20 mouse cellular contexts compared by ENCODE assay signal in the genomic region with DNA sequence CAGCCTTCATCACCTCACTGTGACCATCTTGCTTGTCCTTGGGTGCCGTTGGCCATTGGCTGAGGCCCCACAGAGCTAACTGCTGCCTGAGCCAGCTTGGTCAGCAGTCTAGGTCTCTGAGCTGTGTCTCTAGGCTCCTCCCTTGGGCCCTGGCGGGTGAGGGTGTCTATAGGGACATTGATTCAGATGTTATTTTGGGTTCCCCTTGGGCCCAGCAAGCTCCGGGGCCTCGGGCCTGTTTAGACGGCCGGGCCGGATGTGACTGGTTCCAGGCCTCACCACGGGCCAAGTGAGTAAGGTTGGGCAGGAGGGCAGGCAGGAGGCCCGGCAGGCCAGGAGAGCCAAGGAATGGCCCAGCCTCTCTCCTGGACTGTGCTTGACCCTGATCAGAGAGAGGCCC. TPM values are rescaled to one million over a fixed set of nuclear protein-coding genes. Genes with fewer than 3 reads are reported as not detected.
DNase-seq lines count a peak whose midpoint lies in the region; ATAC-seq lines count a peak whose summit lies in the region.
"Had no signal": no experiment of that assay in that cellular context is flagged by ENCODE, and none has a peak within 500 bp of the region (broad histone marks: within the 10 kb centered on the region; RNA-seq: fewer than 3 reads in every experiment).

No protein-coding gene starts in this region.

- no peaks in the 10 kb centered on the region for H3K36me3 ChIP-seq in heart, embryonic 12.5 days
- H3K36me3 ChIP-seq: G1E; hindbrain, embryonic 13.5 days; intestine, embryonic 15.5 days; limb, embryonic 10.5 days; liver, embryonic 12.5 days; midbrain, embryonic 10.5 days had no signal

- H3K9ac ChIP-seq in heart, embryonic 12.5 days, result no peak overlapping the region
- H3K9ac ChIP-seq: hindbrain, embryonic 13.5 days; intestine, embryonic 15.5 days; liver, embryonic 12.5 days had no signal

- H3K9me3 ChIP-seq in heart, embryonic 12.5 days (replicated peaks), result no peaks in the 10 kb centered on the region
- H3K9me3 ChIP-seq: G1E; hindbrain, embryonic 13.5 days; intestine, embryonic 15.5 days; limb, embryonic 10.5 days; liver, embryonic 12.5 days; midbrain, embryonic 10.5 days had no signal

- intact Hi-C loops in gastrocnemius, postnatal 36 days (cut with DNase I), result no loop called here
- intact Hi-C loops in heart, postnatal 14 days (cut with DNase I), result no loop called here

- no peak for ATAC-seq in heart, embryonic 12.5 days (ENCODE audit: insufficient number of reproducible peaks, low FRiP score)
- ATAC-seq: forebrain, embryonic 14.5 days; intestine, embryonic 15.5 days; liver, embryonic 12.5 days had no signal

- H3K27ac ChIP-seq in heart, embryonic 12.5 days (ENCODE audit: poor library complexity, severe bottlenecking), result no peak overlapping the region
- H3K27ac ChIP-seq: hindbrain, embryonic 13.5 days; intestine, embryonic 15.5 days; limb, embryonic 10.5 days; liver, embryonic 12.5 days; midbrain, embryonic 10.5 days had no signal

- H3K4me3 ChIP-seq in heart, embryonic 12.5 days, result no peak overlapping the region
- H3K4me3 ChIP-seq: hindbrain, embryonic 13.5 days; intestine, embryonic 15.5 days; limb, embryonic 10.5 days; liver, embryonic 12.5 days; midbrain, embryonic 10.5 days had no signal

- H3K27me3 ChIP-seq in heart, embryonic 12.5 days (replicated peaks), result peaks cover 11% of the 10 kb centered on the region
- H3K27me3 ChIP-seq: hindbrain, embryonic 13.5 days; intestine, embryonic 15.5 days; liver, embryonic 12.5 days had no signal

- 65% methylated on average over 9 of the region's 9 CpGs for WGBS in heart, embryonic 12.5 days

- H3K4me2 ChIP-seq in heart, embryonic 12.5 days, result no peak overlapping the region
- H3K4me2 ChIP-seq: hindbrain, embryonic 13.5 days; intestine, embryonic 15.5 days; liver, embryonic 12.5 days had no signal

- peak; percentile 63 to 80 for DNase-seq in heart, adult 18-20 months
- peak; percentile 40 for DNase-seq in adrenal gland, postnatal 25 days
- DNase-seq in gastrocnemius, postnatal 36 days, result peak; percentile 43 to 46
- DNase-seq in heart, postnatal 14 days, result peak; percentile 47 to 69
- DNase-seq in cerebellum, postnatal 4 days (ENCODE audit: low spot score in 2 of 2), result no peak
- no peak for DNase-seq in ovary, postnatal 14 days (ENCODE audit: low spot score)
- DNase-seq: cerebellum, adult 18-20 months; embryo, embryonic 11 days; kidney, postnatal 25 days; layer of hippocampus, postnatal 36 days; lung, postnatal 14 days; thymus, adult 18-20 months had no signal

- peaks cover 3% of the 10 kb centered on the region; the same call in 1 of the 2 replicates for H3K4me1 ChIP-seq in heart, embryonic 12.5 days (replicated peaks)
- H3K4me1 ChIP-seq: intestine, embryonic 15.5 days; limb, embryonic 10.5 days; liver, embryonic 12.5 days; midbrain, embryonic 10.5 days had no signal

RNA-seq across cellular contexts. Expression of gene Eln, which starts 16.2 kb away (rescaled TPM):
- 10 to 100 TPM; 26.0 to 26.7 TPM for total RNA-seq in heart, adult 18-20 months (2021)
- polyA plus RNA-seq in heart, embryonic 12.5 days (2016; fragmentation: Nextera tagmentation; extraction: Ambion mirVana), result 147 and 150 TPM in 2 replicates
- total RNA-seq in adrenal gland, postnatal 25 days (2021), result 26.9 and 30.1 TPM in 2 replicates
- 10 to 100 TPM; 24.0 to 41.8 TPM for total RNA-seq in gastrocnemius, postnatal 36 days (2021)
- total RNA-seq in heart, postnatal 14 days (2021), result 100 to 1,000 TPM; 409 to 606 TPM
- polyA plus RNA-seq: G1E had no signal

Comparison
In these comparisons a context has a peak if more than half of its experiments do, and no peak if none do; other contexts are left out.
1. RNA of gene Eln, which starts 16.2 kb away (total RNA-seq): 409 to 606 TPM in heart, postnatal 14 days; 24.0 to 41.8 TPM in gastrocnemius, postnatal 36 days, 26.9 to 30.1 TPM in adrenal gland, postnatal 25 days and 26.0 to 26.7 TPM in heart, adult 18-20 months; every median in the first group is over 4 times any median in the second.
2. DNase-seq: peak in heart, adult 18-20 months (2 of 2), adrenal gland, postnatal 25 days (single experiment), gastrocnemius, postnatal 36 days (2 of 2) and heart, postnatal 14 days (2 of 2); none in cerebellum, postnatal 4 days (0 of 2) and ovary, postnatal 14 days (single experiment).